Mouse (Mus musculus): Measurements from ENCODE around the gene Zg16. TPM values are rescaled to one million over a fixed set of nuclear protein-coding genes. Genes with fewer than 3 reads are reported as not detected.

The Zg16 gene
- polyA plus RNA-seq, 1 experiment from 2014 or later: not detected

- ATAC-seq (replicated peaks; ENCODE audit: insufficient number of reproducible peaks, low FRiP score, low TSS enrichment, low read depth): no peak
- H3K4me3 ChIP-seq (ENCODE audit: low read depth, low read length): no peak overlapping the region
- 47% methylated on average over 14 of the region's 14 CpGs for WGBS
- DNase-seq (ENCODE audit: low spot score): peak; percentile 50
- peaks cover 2% of the 10 kb centered on the region; the same call in 1 of the 2 replicates for H3K4me1 ChIP-seq (ENCODE audit: control insufficient read depth, insufficient read depth, low read length)
- H3K27me3 ChIP-seq (ENCODE audit: control insufficient read depth, insufficient read depth, low read length): peaks cover 8% of the 10 kb centered on the region; the same call in 1 of the 2 replicates
- H3K27ac ChIP-seq (replicated peaks; ENCODE audit: low read depth, low read length): no peak overlapping the region
- no peak overlapping the region for H3K9ac ChIP-seq (replicated peaks; ENCODE audit: low read length)
- no peaks in the 10 kb centered on the region for H3K9me3 ChIP-seq (replicated peaks; ENCODE audit: control insufficient read depth, low read length)
- no peaks in the 10 kb centered on the region for H3K36me3 ChIP-seq (replicated peaks; ENCODE audit: control insufficient read depth, insufficient read depth, low read depth, low read length)
- no peak overlapping the region for H3K4me2 ChIP-seq (ENCODE audit: low read depth, low read length)
These were observed 31.7 kb upstream of the Zg16 start for GRCm38 (mm10) chr7:127118671-127119445.

GRCm38 (mm10) chr7:127117948-127118347, 30.8 kb upstream of the Zg16 start:
- DNase-seq (ENCODE audit: low spot score) (peak; percentile 48), ATAC-seq (replicated peaks; ENCODE audit: insufficient number of reproducible peaks, low FRiP score, low TSS enrichment, low read depth) (no peak)
- H3K27ac ChIP-seq (replicated peaks; ENCODE audit: low read depth, low read length): no peak overlapping the region
- H3K4me2 ChIP-seq (ENCODE audit: low read depth, low read length): no peak overlapping the region
- H3K27me3 ChIP-seq (ENCODE audit: control insufficient read depth, insufficient read depth, low read length): peaks cover 8% of the 10 kb centered on the region; the same call in 1 of the 2 replicates
- H3K4me3 ChIP-seq (ENCODE audit: low read depth, low read length): no peak overlapping the region
- peaks cover 2% of the 10 kb centered on the region; the same call in 1 of the 2 replicates for H3K4me1 ChIP-seq (ENCODE audit: control insufficient read depth, insufficient read depth, low read length)
- WGBS: 39% methylated on average over 5 of the region's 5 CpGs
- no peak overlapping the region for H3K9ac ChIP-seq (replicated peaks; ENCODE audit: low read length)
- no peaks in the 10 kb centered on the region for H3K36me3 ChIP-seq (replicated peaks; ENCODE audit: control insufficient read depth, insufficient read depth, low read depth, low read length)
- H3K9me3 ChIP-seq (replicated peaks; ENCODE audit: control insufficient read depth, low read length): no peaks in the 10 kb centered on the region

- Histone ChIP-seq H3K4me2 (ENCODE audit: low read depth, low read length) (no peak overlapping the region), H3K4me1 (ENCODE audit: control insufficient read depth, insufficient read depth, low read length) (peaks cover under 1% of the 10 kb centered on the region; the same call in 1 of the 2 replicates), H3K4me3 (ENCODE audit: low read depth, low read length) (no peak overlapping the region), H3K9ac (replicated peaks; ENCODE audit: low read length) (no peak overlapping the region), H3K27ac (replicated peaks; ENCODE audit: low read depth, low read length) (no peak overlapping the region), H3K9me3 (replicated peaks; ENCODE audit: control insufficient read depth, low read length) (no peaks in the 10 kb centered on the region), H3K36me3 (replicated peaks; ENCODE audit: control insufficient read depth, insufficient read depth, low read depth, low read length) (no peaks in the 10 kb centered on the region), H3K27me3 (ENCODE audit: control insufficient read depth, insufficient read depth, low read length) (peaks cover 4% of the 10 kb centered on the region; the same call in 1 of the 2 replicates)
- no peak for ATAC-seq (replicated peaks; ENCODE audit: insufficient number of reproducible peaks, low FRiP score, low TSS enrichment, low read depth)
- WGBS: 50% methylated on average over 11 of the region's 11 CpGs
- no peak for DNase-seq (ENCODE audit: low spot score)
These were observed 29.3 kb upstream of the Zg16 start for GRCm38 (mm10) chr7:127116331-127116935.

GRCm38 (mm10) chr7:127114920-127115319, 27.8 kb upstream of the Zg16 start:
- H3K27ac ChIP-seq (replicated peaks; ENCODE audit: low read depth, low read length): no peak overlapping the region
- no peaks in the 10 kb centered on the region for H3K36me3 ChIP-seq (replicated peaks; ENCODE audit: control insufficient read depth, insufficient read depth, low read depth, low read length)
- no peaks in the 10 kb centered on the region for H3K27me3 ChIP-seq (ENCODE audit: control insufficient read depth, insufficient read depth, low read length)
- H3K4me3 ChIP-seq (ENCODE audit: low read depth, low read length): no peak overlapping the region
- ATAC-seq (replicated peaks; ENCODE audit: insufficient number of reproducible peaks, low FRiP score, low TSS enrichment, low read depth): no peak
- no peak overlapping the region for H3K9ac ChIP-seq (replicated peaks; ENCODE audit: low read length)
- H3K9me3 ChIP-seq (replicated peaks; ENCODE audit: control insufficient read depth, low read length): no peaks in the 10 kb centered on the region
- WGBS: 80% methylated on average over 11 of the region's 11 CpGs
- H3K4me2 ChIP-seq (ENCODE audit: low read depth, low read length): no peak overlapping the region
- DNase-seq (ENCODE audit: low spot score): no peak
- H3K4me1 ChIP-seq (ENCODE audit: control insufficient read depth, insufficient read depth, low read length): no peaks in the 10 kb centered on the region; the same call in 1 of the 2 replicates

GRCm38 (mm10) chr7:127113614-127114259, 26.6 kb upstream of the Zg16 start:
- DNase-seq (ENCODE audit: low spot score) (no peak), ATAC-seq (replicated peaks; ENCODE audit: insufficient number of reproducible peaks, low FRiP score, low TSS enrichment, low read depth) (no peak)
- Histone ChIP-seq H3K36me3 (replicated peaks; ENCODE audit: control insufficient read depth, insufficient read depth, low read depth, low read length) (no peaks in the 10 kb centered on the region), H3K4me2 (ENCODE audit: low read depth, low read length) (no peak overlapping the region), H3K4me3 (ENCODE audit: low read depth, low read length) (no peak overlapping the region), H3K9me3 (replicated peaks; ENCODE audit: control insufficient read depth, low read length) (no peaks in the 10 kb centered on the region), H3K9ac (replicated peaks; ENCODE audit: low read length) (no peak overlapping the region), H3K27ac (replicated peaks; ENCODE audit: low read depth, low read length) (no peak overlapping the region), H3K27me3 (ENCODE audit: control insufficient read depth, insufficient read depth, low read length) (no peaks in the 10 kb centered on the region), H3K4me1 (ENCODE audit: control insufficient read depth, insufficient read depth, low read length) (no peaks in the 10 kb centered on the region; the same call in 1 of the 2 replicates)
- WGBS: 64% methylated on average over 11 of the region's 12 CpGs

GRCm38 (mm10) chr7:127112921-127113597, 25.9 kb upstream of the Zg16 start:
- Histone ChIP-seq H3K27ac (replicated peaks; ENCODE audit: low read depth, low read length) (no peak overlapping the region), H3K9ac (replicated peaks; ENCODE audit: low read length) (no peak overlapping the region), H3K27me3 (ENCODE audit: control insufficient read depth, insufficient read depth, low read length) (no peaks in the 10 kb centered on the region), H3K36me3 (replicated peaks; ENCODE audit: control insufficient read depth, insufficient read depth, low read depth, low read length) (no peaks in the 10 kb centered on the region), H3K4me1 (ENCODE audit: control insufficient read depth, insufficient read depth, low read length) (no peaks in the 10 kb centered on the region; the same call in 1 of the 2 replicates), H3K4me2 (ENCODE audit: low read depth, low read length) (no peak overlapping the region), H3K4me3 (ENCODE audit: low read depth, low read length) (no peak overlapping the region), H3K9me3 (replicated peaks; ENCODE audit: control insufficient read depth, low read length) (no peaks in the 10 kb centered on the region)
- no peak for DNase-seq (ENCODE audit: low spot score)
- WGBS: 44% methylated on average over 9 of the region's 9 CpGs
- ATAC-seq (replicated peaks; ENCODE audit: insufficient number of reproducible peaks, low FRiP score, low TSS enrichment, low read depth): no peak

GRCm38 (mm10) chr7:127112251-127112841, 25.2 kb upstream of the Zg16 start:
- no peaks in the 10 kb centered on the region for H3K9me3 ChIP-seq (replicated peaks; ENCODE audit: control insufficient read depth, low read length)
- DNase-seq (ENCODE audit: low spot score) (no peak), ATAC-seq (replicated peaks; ENCODE audit: insufficient number of reproducible peaks, low FRiP score, low TSS enrichment, low read depth) (no peak)
- no peak overlapping the region for H3K4me3 ChIP-seq (ENCODE audit: low read depth, low read length)
- 74% methylated on average over 12 of the region's 12 CpGs for WGBS
- no peaks in the 10 kb centered on the region for H3K36me3 ChIP-seq (replicated peaks; ENCODE audit: control insufficient read depth, insufficient read depth, low read depth, low read length)
- H3K4me1 ChIP-seq (ENCODE audit: control insufficient read depth, insufficient read depth, low read length): no peaks in the 10 kb centered on the region
- no peaks in the 10 kb centered on the region for H3K27me3 ChIP-seq (ENCODE audit: control insufficient read depth, insufficient read depth, low read length)
- H3K4me2 ChIP-seq (ENCODE audit: low read depth, low read length): no peak overlapping the region
- H3K27ac ChIP-seq (replicated peaks; ENCODE audit: low read depth, low read length): no peak overlapping the region
- H3K9ac ChIP-seq (replicated peaks; ENCODE audit: low read length): no peak overlapping the region
